Mouse (Mus musculus): ENCODE data around the gene Lif. TPM values are rescaled to one million over a fixed set of nuclear protein-coding genes. Genes with fewer than 3 reads are reported as not detected.

Gene Lif
- total and polyA plus RNA-seq, 3 experiments, result 0.27 to 0.31 TPM; not detected in 1

GRCm38 (mm10) chr11:4291639-4292038 is 34.3 kb downstream of the Lif start:
- Histone ChIP-seq H3K9me3 (replicated peaks; ENCODE audit: insufficient read depth, low read length) (no peaks in the 10 kb centered on the region), H3K9ac (ENCODE audit: control insufficient read depth, low read depth, low read length, poor library complexity, severe bottlenecking) (no peak overlapping the region), H3K27me3 (ENCODE audit: control insufficient read depth in 1 of 2, insufficient read depth in 2 of 2, low read length in 2 of 2) (no peaks in the 10 kb centered on the region), H3K79me2 (ENCODE audit: control insufficient read depth, insufficient read depth, low read length, poor library complexity) (no peaks in the 10 kb centered on the region), H3K36me3 (ENCODE audit: control insufficient read depth in 1 of 2, insufficient read depth in 2 of 2, low read length in 2 of 2) (peaks cover 0 to 17% of the 10 kb centered on the region in 2 experiments; a peak in 2 of 4 replicates), H3K27ac (ENCODE audit: control insufficient read depth, low read depth, low read length) (no peak overlapping the region), H3K4me3 (ENCODE audit: control insufficient read depth in 1 of 2, insufficient read depth in 1 of 2, low read depth in 2 of 2, low read length in 2 of 2) (no peak overlapping the region), H3K4me1 (ENCODE audit: control insufficient read depth in 1 of 2, insufficient read depth in 2 of 2, low read length in 2 of 2) (peaks cover 9 to 38% of the 10 kb centered on the region in 2 experiments)
- no peak for TF ChIP-seq GABPA (IDR thresholded peaks at IDR 0.05; ENCODE audit: low read depth, low read length)
- TF ChIP-seq POLR2AphosphoS5 (IDR thresholded peaks at IDR 0.05; ENCODE audit: borderline replicate concordance, low read depth, low read length), result no peak
- no peak for TF ChIP-seq NELFE (IDR thresholded peaks at IDR 0.05; ENCODE audit: low read depth, low read length)
- no peak for TF ChIP-seq MYB (IDR thresholded peaks at IDR 0.05; ENCODE audit: low read depth, low read length)
- no peak for TF ChIP-seq USF1 (IDR thresholded peaks at IDR 0.05; ENCODE audit: low read depth, low read length)
- no peak for TF ChIP-seq MAFK (IDR thresholded peaks at IDR 0.05; ENCODE audit: borderline replicate concordance, low read depth, low read length)
- peak; percentile 20 for DNase-seq (ENCODE audit: low read depth, low spot score)

GRCm38 (mm10) chr11:4292224-4292887 is 35.0 kb downstream of the Lif start:
- peaks cover 10 to 45% of the 10 kb centered on the region in 2 experiments for H3K4me1 ChIP-seq (ENCODE audit: control insufficient read depth in 1 of 2, insufficient read depth in 2 of 2, low read length in 2 of 2)
- DNase-seq (ENCODE audit: low read depth, low spot score), result peak; percentile 80
- no peaks in the 10 kb centered on the region for H3K9me3 ChIP-seq (replicated peaks; ENCODE audit: insufficient read depth, low read length)
- no peak overlapping the region for H3K9ac ChIP-seq (ENCODE audit: control insufficient read depth, low read depth, low read length, poor library complexity, severe bottlenecking)
- no peaks in the 10 kb centered on the region for H3K27me3 ChIP-seq (ENCODE audit: control insufficient read depth in 1 of 2, insufficient read depth in 2 of 2, low read length in 2 of 2)
- no peak overlapping the region for H3K4me3 ChIP-seq (ENCODE audit: control insufficient read depth in 1 of 2, insufficient read depth in 1 of 2, low read depth in 2 of 2, low read length in 2 of 2)
- peak overlapping the region; percentile 35 for H3K27ac ChIP-seq (ENCODE audit: control insufficient read depth, low read depth, low read length)
- H3K79me2 ChIP-seq (ENCODE audit: control insufficient read depth, insufficient read depth, low read length, poor library complexity), result no peaks in the 10 kb centered on the region
- peaks cover 0 to 20% of the 10 kb centered on the region in 2 experiments; a peak in 2 of 4 replicates for H3K36me3 ChIP-seq (ENCODE audit: control insufficient read depth in 1 of 2, insufficient read depth in 2 of 2, low read length in 2 of 2)
- no peak for TF ChIP-seq ZC3H11A (IDR thresholded peaks at IDR 0.05; ENCODE audit: low read depth, low read length)
- no peak for TF ChIP-seq NRF1 (IDR thresholded peaks at IDR 0.05; ENCODE audit: insufficient read depth, low read depth, low read length, poor library complexity, severe bottlenecking)
- TF ChIP-seq MEF2A (IDR thresholded peaks at IDR 0.05; ENCODE audit: extremely low read depth, insufficient replicate concordance, low read depth, low read length, poor library complexity, severe bottlenecking), result no peak; the same call in 1 of the 2 replicates
- TF ChIP-seq SMC3 (IDR thresholded peaks at IDR 0.05; ENCODE audit: low read depth, low read length), result no peak
- TF ChIP-seq MYB (IDR thresholded peaks at IDR 0.05; ENCODE audit: low read depth, low read length), result no peak
- no peak for TF ChIP-seq GABPA (IDR thresholded peaks at IDR 0.05; ENCODE audit: low read depth, low read length)
- no peak for TF ChIP-seq USF2 (IDR thresholded peaks at IDR 0.05; ENCODE audit: borderline replicate concordance in 1 of 2, insufficient read depth in 1 of 2, low read depth in 1 of 2, low read length in 2 of 2)
- TF ChIP-seq USF1 (IDR thresholded peaks at IDR 0.05; ENCODE audit: low read depth, low read length), result no peak
- TF ChIP-seq TBP (IDR thresholded peaks at IDR 0.05; ENCODE audit: low read depth, low read length), result no peak
- no peak for TF ChIP-seq E2F4 (IDR thresholded peaks at IDR 0.05; ENCODE audit: borderline replicate concordance, low read depth, low read length)
- peak; percentile 85 to 89 for TF ChIP-seq EP300 (IDR thresholded peaks at IDR 0.05; ENCODE audit: low read depth in 1 of 2, low read length in 2 of 2)
- TF ChIP-seq MXI1 (IDR thresholded peaks at IDR 0.05; ENCODE audit: low read depth, low read length), result no peak
- no peak for TF ChIP-seq ZKSCAN1 (IDR thresholded peaks at IDR 0.05; ENCODE audit: low read depth, low read length)
- no peak for TF ChIP-seq ZNF384 (IDR thresholded peaks at IDR 0.05; ENCODE audit: low read depth, low read length)
- TF ChIP-seq MAZ (IDR thresholded peaks at IDR 0.05; ENCODE audit: low read depth, low read length), result 0 out of 2 replicates have a peak, but pooled peaks have one; percentile 33
- no peak for TF ChIP-seq CHD1 (IDR thresholded peaks at IDR 0.05; ENCODE audit: low read depth, low read length)
- no peak for TF ChIP-seq POLR2A (IDR thresholded peaks at IDR 0.05; ENCODE audit: control insufficient read depth in 1 of 2, insufficient read depth in 1 of 2, low read depth in 1 of 2, low read length in 2 of 2, poor library complexity in 1 of 2)
- TF ChIP-seq POLR2AphosphoS2 (IDR thresholded peaks at IDR 0.05; ENCODE audit: low read length), result no peak
- no peak for TF ChIP-seq MAX (IDR thresholded peaks at IDR 0.05; ENCODE audit: low read length)
- peak; percentile 87 for TF ChIP-seq GATA1 (IDR thresholded peaks at IDR 0.05; ENCODE audit: low read depth, low read length)
- no peak for TF ChIP-seq ZMIZ1 (IDR thresholded peaks at IDR 0.05; ENCODE audit: low read depth, low read length)
- TF ChIP-seq TAL1 (IDR thresholded peaks at IDR 0.05; ENCODE audit: low read length), result peak; percentile 77
- peak; percentile 50 for TF ChIP-seq SIN3A (IDR thresholded peaks at IDR 0.05; ENCODE audit: low read length)
- TF ChIP-seq CTCF (IDR thresholded peaks at IDR 0.05 in 2 of 3, conservative IDR thresholded peaks at IDR 0.05 in 1 of 3; ENCODE audit: control insufficient read depth in 1 of 3, insufficient read depth in 1 of 3, low read depth in 2 of 3, low read length in 3 of 3, poor library complexity in 1 of 3, severe bottlenecking in 1 of 3), result no peak
- peak; percentile 64 for TF ChIP-seq ETS1 (IDR thresholded peaks at IDR 0.05; ENCODE audit: low read depth, low read length)
- TF ChIP-seq MAFK (IDR thresholded peaks at IDR 0.05; ENCODE audit: borderline replicate concordance, low read depth, low read length), result no peak; the same call in 1 of the 2 replicates
- peak; percentile 84 for TF ChIP-seq RCOR1 (IDR thresholded peaks at IDR 0.05; ENCODE audit: low read depth, low read length)
- TF ChIP-seq RAD21 (IDR thresholded peaks at IDR 0.05; ENCODE audit: low read depth, low read length), result no peak
- no peak; the same call in 1 of the 2 replicates for TF ChIP-seq NELFE (IDR thresholded peaks at IDR 0.05; ENCODE audit: low read depth, low read length)

All from MEL (cell line).